Mouse (Mus musculus): ENCODE data around the gene Gtf2e1. TPM values are rescaled to one million over a fixed set of nuclear protein-coding genes. Genes with fewer than 3 reads are reported as not detected.

Gene Gtf2e1
- polyA plus RNA-seq, 1 experiment, result not detected

DNA sequence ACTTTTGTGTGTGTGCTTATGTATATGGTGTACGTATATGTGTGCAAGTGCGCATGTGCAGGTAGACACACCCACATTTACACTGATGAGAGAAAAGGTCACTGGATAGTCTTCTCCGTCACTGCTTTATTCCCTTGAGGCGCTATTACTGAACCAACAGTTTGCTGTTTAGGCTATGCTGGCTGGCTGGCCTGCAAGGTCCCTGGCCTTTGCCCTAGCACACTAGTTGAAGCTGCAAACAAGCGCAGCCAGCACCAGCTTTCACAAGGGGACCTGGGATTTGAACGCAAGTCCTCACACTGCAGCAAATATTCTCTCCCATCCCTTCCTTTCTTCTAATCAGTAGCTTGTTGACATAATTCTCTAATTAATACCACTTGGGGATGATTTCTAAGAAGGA is 9.4 kb downstream of the Gtf2e1 start:
- H3K4me1 ChIP-seq (ENCODE audit: control insufficient read depth, insufficient read depth, low read length), result peaks cover 2% of the 10 kb centered on the region; the same call in 1 of the 2 replicates
- H3K27ac ChIP-seq (ENCODE audit: insufficient read depth, low read depth, low read length), result no peak overlapping the region
- 92% methylated on average over 6 of the region's 6 CpGs for WGBS
- TF ChIP-seq CTCF (IDR thresholded peaks at IDR 0.05; ENCODE audit: insufficient read depth, low read depth, low read length) (no peak), POLR2A (IDR thresholded peaks at IDR 0.05; ENCODE audit: insufficient read depth, low read depth, low read length) (no peak)
- H3K4me3 ChIP-seq (ENCODE audit: insufficient read depth, low read depth, low read length), result no peak overlapping the region

DNA sequence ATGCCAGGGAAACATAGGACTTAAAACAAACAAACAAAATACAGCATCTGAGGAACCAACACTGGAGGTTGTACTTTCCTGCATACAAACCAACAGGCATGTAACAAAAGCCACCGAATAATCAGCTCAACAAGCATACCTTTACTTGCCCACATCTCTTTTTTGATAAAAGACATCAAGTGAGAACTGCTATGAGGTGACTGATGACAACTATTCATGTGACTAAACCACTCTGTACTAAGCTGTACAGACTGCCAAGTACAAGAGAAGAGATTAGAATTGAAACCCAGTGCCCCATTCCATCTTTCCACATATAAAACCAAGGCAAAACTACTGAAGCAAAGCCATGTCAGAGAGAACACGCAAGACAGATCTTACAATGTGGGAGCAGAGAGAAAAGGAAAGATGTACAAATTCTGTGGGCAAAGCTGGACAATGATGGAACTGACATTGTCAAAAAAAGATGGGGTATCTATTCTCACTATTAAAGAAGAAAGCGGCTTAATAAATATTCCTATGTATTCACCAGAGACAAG is 12.8 kb downstream of the Gtf2e1 start:
- WGBS, result 89% methylated on average over 3 of the region's 3 CpGs
- Histone ChIP-seq H3K4me1 (ENCODE audit: control insufficient read depth, insufficient read depth, low read length) (no peaks in the 10 kb centered on the region), H3K27ac (ENCODE audit: insufficient read depth, low read depth, low read length) (no peak overlapping the region), H3K4me3 (ENCODE audit: insufficient read depth, low read depth, low read length) (no peak overlapping the region)
- no peak for TF ChIP-seq POLR2A (IDR thresholded peaks at IDR 0.05; ENCODE audit: insufficient read depth, low read depth, low read length)
- TF ChIP-seq CTCF (IDR thresholded peaks at IDR 0.05; ENCODE audit: insufficient read depth, low read depth, low read length), result no peak

DNA sequence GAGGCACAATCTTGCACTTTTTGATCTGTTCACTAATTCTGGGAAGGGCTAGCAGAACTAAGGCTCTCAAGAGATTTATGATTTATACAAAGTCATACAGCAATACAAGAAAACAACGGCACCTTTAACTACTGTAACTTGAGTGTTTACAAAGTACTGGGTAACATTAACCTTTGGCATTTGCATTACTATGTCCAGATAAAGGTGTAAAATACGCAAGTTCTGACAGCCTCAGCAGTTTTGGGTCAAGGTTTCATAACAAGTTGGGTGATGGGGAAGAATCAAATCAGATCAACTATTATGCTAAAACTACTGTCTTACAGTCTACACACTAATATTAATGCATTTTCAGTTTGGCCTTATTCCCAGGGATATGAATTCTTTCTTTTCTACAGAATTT is 14.5 kb downstream of the Gtf2e1 start:
- 95% methylated on average over 2 of the region's 2 CpGs for whole genome bisulfite sequencing
- TF ChIP-seq POLR2A (IDR thresholded peaks at IDR 0.05; ENCODE audit: insufficient read depth, low read depth, low read length) (no peak), CTCF (IDR thresholded peaks at IDR 0.05; ENCODE audit: insufficient read depth, low read depth, low read length) (no peak)
- H3K4me1 ChIP-seq (ENCODE audit: control insufficient read depth, insufficient read depth, low read length), result no peaks in the 10 kb centered on the region
- H3K27ac ChIP-seq (ENCODE audit: insufficient read depth, low read depth, low read length), result no peak overlapping the region
- H3K4me3 ChIP-seq (ENCODE audit: insufficient read depth, low read depth, low read length), result no peak overlapping the region

DNA sequence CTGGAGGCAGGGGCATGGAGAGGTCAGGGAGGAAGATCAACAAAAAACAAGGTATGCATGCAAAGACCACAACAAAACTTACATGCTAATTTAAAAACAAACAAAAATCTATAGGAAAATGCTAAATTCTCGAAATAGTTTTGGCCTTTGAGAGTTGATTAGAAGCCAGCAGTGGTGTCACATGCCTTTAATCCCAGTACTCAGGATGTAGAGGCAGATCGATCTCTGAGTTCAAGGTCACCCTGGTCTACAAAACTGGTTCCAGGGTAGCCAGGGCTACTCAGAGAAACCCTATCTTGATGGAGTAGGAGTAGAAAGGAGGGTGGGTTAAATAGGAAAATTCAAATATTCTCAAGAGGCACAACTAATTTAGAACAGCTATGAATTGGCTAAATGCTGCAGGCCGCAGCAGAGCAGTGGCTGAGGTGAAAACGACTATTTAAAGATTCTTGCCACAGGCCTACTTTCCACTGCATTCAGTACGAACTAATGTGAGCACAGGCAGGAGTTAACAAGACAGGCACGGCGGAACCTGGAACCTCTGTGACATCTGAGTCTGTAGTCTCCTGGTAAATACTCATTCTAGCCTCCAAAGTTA is 17.4 kb downstream of the Gtf2e1 start:
- Histone ChIP-seq H3K4me1 (ENCODE audit: control insufficient read depth, insufficient read depth, low read length) (no peaks in the 10 kb centered on the region), H3K27ac (ENCODE audit: insufficient read depth, low read depth, low read length) (no peak overlapping the region), H3K4me3 (ENCODE audit: insufficient read depth, low read depth, low read length) (no peak overlapping the region)
- TF ChIP-seq CTCF (IDR thresholded peaks at IDR 0.05; ENCODE audit: insufficient read depth, low read depth, low read length) (no peak), POLR2A (IDR thresholded peaks at IDR 0.05; ENCODE audit: insufficient read depth, low read depth, low read length) (no peak)
- WGBS, result 88% methylated on average over 7 of the region's 7 CpGs

DNA sequence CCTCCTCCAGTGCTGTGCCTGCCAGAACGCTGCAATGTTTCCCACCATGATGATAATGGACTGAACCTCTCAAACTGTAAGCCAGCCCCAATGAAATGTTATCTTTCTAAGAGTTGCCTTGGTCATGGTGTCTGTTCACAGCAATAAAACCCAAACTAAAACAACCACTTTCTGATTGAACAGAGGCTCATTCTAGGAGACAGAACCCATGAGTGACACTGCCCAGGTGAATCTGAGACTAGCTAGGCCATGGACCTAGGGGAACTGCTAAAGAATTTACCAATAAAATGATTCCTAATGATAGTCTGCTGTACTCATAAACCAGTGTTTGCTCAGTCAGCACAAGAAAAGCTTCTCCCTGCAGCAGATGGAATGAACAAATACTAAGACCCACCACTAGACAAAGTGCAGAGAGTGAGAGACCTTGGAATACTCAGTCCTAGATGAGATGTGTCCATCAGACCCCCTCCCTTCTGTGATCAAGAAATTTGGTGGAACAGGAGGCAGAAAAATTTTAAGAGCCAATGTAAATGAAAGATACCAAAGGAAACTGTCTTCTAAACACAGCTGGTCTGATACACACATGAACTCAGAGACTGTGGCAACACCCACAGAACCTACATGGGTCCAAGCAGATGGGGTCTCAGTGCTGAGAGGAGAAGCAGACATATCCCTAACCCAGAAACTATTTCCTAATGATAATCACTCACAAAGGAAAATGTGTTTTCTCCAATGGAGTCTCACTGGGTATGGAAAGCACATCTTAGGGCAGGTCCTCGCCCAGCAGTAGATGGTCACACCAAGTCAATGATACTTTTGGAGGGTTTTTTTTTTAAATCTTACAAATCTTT is 19.2 kb downstream of the Gtf2e1 start:
- no peak overlapping the region for H3K4me3 ChIP-seq (ENCODE audit: insufficient read depth, low read depth, low read length)
- H3K27ac ChIP-seq (ENCODE audit: insufficient read depth, low read depth, low read length), result no peak overlapping the region
- no peaks in the 10 kb centered on the region for H3K4me1 ChIP-seq (ENCODE audit: control insufficient read depth, insufficient read depth, low read length)
- TF ChIP-seq POLR2A (IDR thresholded peaks at IDR 0.05; ENCODE audit: insufficient read depth, low read depth, low read length), result no peak
- WGBS, result 99% methylated on average over 2 of the region's 2 CpGs

DNA sequence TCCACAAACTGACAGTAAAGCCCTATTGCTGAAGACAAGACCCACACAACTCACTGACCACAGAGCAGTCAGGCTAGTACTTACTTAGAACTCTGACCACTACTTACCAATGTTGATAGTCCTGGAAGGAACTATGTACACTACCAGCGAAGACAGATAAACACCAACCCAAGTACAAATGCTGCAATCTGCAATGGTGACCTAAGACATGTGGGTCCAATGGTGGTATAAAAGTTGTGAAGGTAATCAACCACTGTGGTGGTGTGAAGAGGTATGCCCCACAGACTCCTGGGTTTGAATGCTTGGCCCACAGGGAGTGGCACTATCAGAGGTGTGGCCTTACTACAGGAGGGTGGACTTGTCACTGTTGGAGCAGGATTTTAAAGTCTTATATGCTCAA is 19.9 kb downstream of the Gtf2e1 start:
- 100% methylated on average over 1 of the region's 1 CpGs for WGBS
- H3K27ac ChIP-seq (ENCODE audit: insufficient read depth, low read depth, low read length), result no peak overlapping the region
- TF ChIP-seq CTCF (IDR thresholded peaks at IDR 0.05; ENCODE audit: insufficient read depth, low read depth, low read length) (no peak), POLR2A (IDR thresholded peaks at IDR 0.05; ENCODE audit: insufficient read depth, low read depth, low read length) (no peak)
- H3K4me3 ChIP-seq (ENCODE audit: insufficient read depth, low read depth, low read length), result no peak overlapping the region
- H3K4me1 ChIP-seq (ENCODE audit: control insufficient read depth, insufficient read depth, low read length), result no peaks in the 10 kb centered on the region

DNA sequence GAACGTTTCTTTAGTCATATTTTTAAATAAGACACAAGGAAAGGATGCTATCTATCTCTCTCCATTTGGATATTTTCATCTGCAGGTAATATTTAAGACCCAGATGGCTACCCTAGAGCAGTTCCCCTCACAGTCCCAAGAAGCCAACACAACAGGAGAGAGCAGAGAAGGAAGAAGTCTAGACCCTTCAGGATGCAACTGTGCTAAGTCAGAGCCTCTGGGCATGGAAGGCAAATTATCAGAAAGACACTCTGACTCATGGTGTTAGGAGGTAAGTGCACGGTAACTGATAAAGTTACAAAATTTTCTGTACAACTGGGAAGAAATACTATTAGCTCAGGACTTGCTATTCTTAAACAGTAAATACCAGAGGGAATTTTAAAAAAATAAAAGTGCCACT is 20.9 kb downstream of the Gtf2e1 start:
- Histone ChIP-seq H3K4me3 (ENCODE audit: insufficient read depth, low read depth, low read length) (no peak overlapping the region), H3K27ac (ENCODE audit: insufficient read depth, low read depth, low read length) (no peak overlapping the region), H3K4me1 (ENCODE audit: control insufficient read depth, insufficient read depth, low read length) (no peaks in the 10 kb centered on the region)
- 67% methylated on average over 2 of the region's 2 CpGs for WGBS
- TF ChIP-seq CTCF (IDR thresholded peaks at IDR 0.05; ENCODE audit: insufficient read depth, low read depth, low read length), result no peak
- TF ChIP-seq POLR2A (IDR thresholded peaks at IDR 0.05; ENCODE audit: insufficient read depth, low read depth, low read length), result no peak

DNA sequence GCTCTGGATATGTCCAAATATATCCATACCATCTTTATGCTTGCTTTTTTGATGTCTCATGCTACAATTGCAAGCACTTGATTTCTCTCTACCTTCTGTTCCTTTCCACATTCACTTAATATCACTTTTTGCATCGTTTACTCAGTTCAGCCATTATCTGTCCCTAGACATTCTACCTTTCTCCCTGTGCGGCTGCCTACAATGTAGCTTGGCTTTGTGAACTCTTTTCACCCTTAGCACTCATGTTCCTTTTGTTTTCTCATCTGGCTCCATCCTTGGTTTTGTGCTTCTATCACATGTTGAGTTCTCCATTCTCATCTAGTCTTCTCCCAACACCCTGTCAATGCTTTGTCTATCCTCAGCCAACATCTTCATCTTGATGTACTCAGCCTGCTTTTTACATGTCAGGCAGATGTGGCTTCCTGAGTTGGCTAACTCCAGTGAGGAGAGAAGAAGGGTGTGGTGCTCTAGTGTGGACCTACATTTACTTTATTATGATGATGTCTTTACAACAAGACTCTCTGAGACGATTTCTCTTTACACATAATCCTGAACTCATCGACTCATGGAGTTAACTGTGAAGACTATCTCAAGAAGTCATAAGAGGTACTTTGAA is 21.9 kb downstream of the Gtf2e1 start:
- 94% methylated on average over 4 of the region's 4 CpGs for WGBS
- H3K27ac ChIP-seq (ENCODE audit: insufficient read depth, low read depth, low read length), result no peak overlapping the region
- no peaks in the 10 kb centered on the region for H3K4me1 ChIP-seq (ENCODE audit: control insufficient read depth, insufficient read depth, low read length)
- H3K4me3 ChIP-seq (ENCODE audit: insufficient read depth, low read depth, low read length), result no peak overlapping the region
- no peak for TF ChIP-seq POLR2A (IDR thresholded peaks at IDR 0.05; ENCODE audit: insufficient read depth, low read depth, low read length)
- no peak for TF ChIP-seq CTCF (IDR thresholded peaks at IDR 0.05; ENCODE audit: insufficient read depth, low read depth, low read length)
